Mouse (Mus musculus) brain, embryonic 14.5 days (tissue): ENCODE measurements around the gene Abcc1.

Source experiments
- CTCF ChIP-seq: fragments of 200-500 bp; IDR thresholded peaks from 2 replicates; pipeline ENCODE4 v1.5.1; 2012; ENCODE audit warnings: inconsistent platforms, mild to moderate bottlenecking, moderate library complexity, borderline replicate concordance; ENCODE audit not compliant: insufficient read depth, insufficient read length; ENCODE audit errors: extremely low read depth
- POLR2A ChIP-seq: fragments of 200-500 bp; IDR thresholded peaks from 2 replicates; pipeline ENCODE4 v1.6.1; 2012; ENCODE audit warnings: mild to moderate bottlenecking, inconsistent platforms, borderline replicate concordance; ENCODE audit not compliant: poor library complexity, insufficient read depth, insufficient read length, severe bottlenecking; ENCODE audit errors: extremely low read depth

DNA sequence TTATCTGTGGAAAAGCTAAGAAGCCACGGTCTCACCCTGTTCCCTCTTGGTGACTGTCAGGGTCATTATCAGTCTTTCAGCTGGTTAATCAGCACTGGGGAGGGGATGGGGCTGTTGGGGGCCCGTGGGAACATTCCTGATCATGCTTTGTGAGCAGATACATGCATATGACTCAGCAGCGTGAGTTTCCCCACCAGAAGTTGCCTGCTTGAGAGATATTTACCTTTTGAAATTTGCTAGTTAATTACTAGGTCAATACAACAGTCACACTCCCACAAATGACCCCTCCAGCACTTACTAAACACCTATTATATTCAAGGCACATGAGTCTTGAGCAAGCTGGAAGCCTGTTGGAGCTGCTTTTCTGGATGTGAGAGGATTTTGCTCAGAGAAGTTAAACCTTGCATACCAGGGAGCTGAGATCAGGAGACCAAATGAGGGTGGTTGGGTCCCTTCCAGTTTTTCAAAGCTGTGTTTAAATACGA lies 11.5 kb downstream of the Abcc1 start:
- TF ChIP-seq CTCF (no peak), POLR2A (no peak)
